Mouse (Mus musculus) lung, adult 2 months (tissue): ENCODE data around the gene Alox15. TPM values are rescaled to one million over a fixed set of nuclear protein-coding genes. Genes with fewer than 3 reads are reported as not detected.
"Not testable (repeated sequence)": the region's sequence is repeated elsewhere in the genome, so short reads cannot be mapped to it uniquely, and the experiment has no call there.

Source experiments
- DNase-seq: peaks from one replicate; pipeline ENCODE4 v3.0.0; 2022
- H3K4me1 ChIP-seq: fragments of 200-500 bp; 2 replicates; pipeline ENCODE4 v1.6.1; 2011; ENCODE audit warnings: low read length; ENCODE audit not compliant: control insufficient read depth, insufficient read depth
- H3K4me3 ChIP-seq: fragments of 200-500 bp; replicated peaks from 2 replicates; pipeline ENCODE3; 2011; ENCODE audit warnings: low read depth, mild to moderate bottlenecking, control low read depth, low read length; ENCODE audit errors: extremely low read depth
- CTCF ChIP-seq: fragments of 200-500 bp; IDR thresholded peaks from 2 replicates; pipeline ENCODE4 v1.5.1; 2011; ENCODE audit warnings: mild to moderate bottlenecking, low read length, control low read depth; ENCODE audit not compliant: insufficient read depth
- POLR2A ChIP-seq: fragments of 200-500 bp; IDR thresholded peaks from 2 replicates; pipeline ENCODE4 v1.6.1; 2011; ENCODE audit warnings: low read depth, mild to moderate bottlenecking, control low read depth, low read length, borderline replicate concordance; ENCODE audit errors: extremely low read depth
- WGBS: fragments of 180-500 bp; shearing (Covaris S2); methylation state at CpG from one replicate; pipeline ENCODE4 v1.1.7; 2018; 5-methylcytosine and 5-hydroxymethylcytosine counted together
- polyA plus RNA-seq: library from polyadenylated mRNA; depleted of rRNA; stranded (reverse); fragments of >200 nt; gene quantifications from 2 replicates; pipeline ENCODE4 v1.2.3, GENCODE M21; 2012; rRNA removed

Alox15 gene
- 4.2 and 14.2 TPM in 2 replicates for polyA plus RNA-seq

DNA sequence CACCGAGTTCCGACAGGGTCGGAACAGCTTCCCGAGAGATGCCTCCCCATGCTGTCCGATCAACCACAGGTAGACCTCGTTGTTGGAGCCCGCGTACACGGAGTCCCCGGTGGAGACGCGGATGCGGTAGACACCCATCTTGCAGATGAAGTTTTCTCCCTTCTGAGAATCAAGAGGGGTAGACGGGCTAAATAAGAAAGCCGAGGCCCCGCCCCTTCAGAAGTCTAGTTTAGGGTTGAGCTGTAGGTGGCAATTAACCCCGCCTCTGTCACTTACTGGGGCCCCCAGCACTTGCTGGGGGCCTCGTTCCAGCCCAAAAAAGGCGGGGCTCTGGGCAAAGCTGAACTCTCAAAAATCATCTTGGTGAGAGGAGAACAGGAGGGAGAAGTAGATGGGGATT lies at the start of gene Alox15:
Alox15 (minus strand) TSS at position 164 of the 400 bp plus-strand sequence.
- no peaks in the 10 kb centered on the region for H3K4me1 ChIP-seq
- no peak for TF ChIP-seq POLR2A
- no peak for TF ChIP-seq CTCF
- no peak for DNase-seq
- 1% methylated on average over 19 of the region's 19 CpGs for WGBS
- no peak within 1 kb of the TSS for H3K4me3 ChIP-seq

DNA sequence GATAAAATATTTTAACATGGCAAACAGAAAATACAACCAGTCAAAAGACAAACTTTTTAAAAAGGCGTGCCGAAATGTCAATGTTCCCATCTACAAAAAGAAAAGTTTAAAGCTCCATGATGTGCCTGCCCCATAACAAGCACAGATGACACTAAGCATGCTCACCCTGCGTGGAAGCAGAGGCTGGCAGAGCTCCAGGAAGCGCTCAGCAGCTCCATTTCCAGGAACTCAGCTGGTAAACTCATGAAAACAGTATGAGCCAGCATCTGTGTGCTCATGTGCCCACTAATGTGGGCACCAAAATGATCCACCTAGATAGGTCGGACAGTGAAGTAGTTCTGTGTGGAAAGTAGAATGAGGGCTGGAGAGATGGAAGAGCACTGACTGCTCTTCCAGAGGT lies 37.6 kb upstream of the Alox15 start:
- no peak for TF ChIP-seq POLR2A
- Histone ChIP-seq H3K4me1 (no peaks in the 10 kb centered on the region), H3K4me3 (no peak overlapping the region)
- DNase-seq = no peak
- WGBS = 68% methylated on average over 5 of the region's 5 CpGs

DNA sequence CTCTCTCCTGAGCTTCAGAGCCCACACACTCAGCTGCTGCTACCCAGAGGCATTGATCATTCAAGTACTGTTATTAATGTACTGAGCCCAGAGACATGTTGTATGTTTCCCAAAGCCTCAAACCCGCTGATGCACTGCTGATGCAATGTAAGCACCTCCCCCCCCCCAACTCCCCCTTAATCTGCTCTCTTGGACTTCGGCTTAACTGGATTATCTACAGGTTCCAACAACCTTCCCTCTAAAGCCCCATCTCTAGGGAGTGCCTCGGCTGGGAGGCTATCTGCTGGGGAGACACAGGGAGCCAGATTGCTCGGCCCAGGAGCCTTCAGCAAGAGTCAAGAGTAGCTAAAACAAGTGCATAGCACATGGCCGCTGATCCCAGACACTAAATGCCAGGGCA lies 35.6 kb upstream of the Alox15 start:
- Histone ChIP-seq H3K4me1 (no peaks in the 10 kb centered on the region), H3K4me3 (no peak overlapping the region)
- no peak for TF ChIP-seq POLR2A
- TF ChIP-seq CTCF = no peak
- WGBS = 80% methylated on average over 5 of the region's 5 CpGs
- no peak for DNase-seq

DNA sequence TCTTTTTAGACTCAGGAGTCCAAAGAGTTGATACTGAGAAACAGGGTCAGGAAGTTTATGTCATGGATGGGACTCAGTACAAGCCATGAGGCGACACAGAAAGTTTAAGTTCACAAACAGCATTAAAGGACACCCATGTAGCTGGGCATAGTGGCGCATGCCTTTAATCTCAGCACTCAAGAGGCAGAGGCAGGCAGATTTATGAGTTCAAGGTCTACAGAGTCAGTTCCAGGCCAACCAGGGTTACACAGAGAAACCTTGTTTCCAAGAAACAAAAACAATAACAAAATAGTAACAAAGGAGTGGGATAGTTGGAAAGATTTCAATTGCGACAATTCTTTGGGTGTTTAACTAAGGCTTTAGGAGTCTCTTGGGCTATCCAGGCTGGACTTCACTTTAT lies 32.3 kb upstream of the Alox15 start:
- Histone ChIP-seq H3K4me1 (no peaks in the 10 kb centered on the region), H3K4me3 (no peak overlapping the region)
- no peak for DNase-seq
- no peak for TF ChIP-seq CTCF
- no peak for TF ChIP-seq POLR2A
- 61% methylated on average over 3 of the region's 3 CpGs for WGBS

DNA sequence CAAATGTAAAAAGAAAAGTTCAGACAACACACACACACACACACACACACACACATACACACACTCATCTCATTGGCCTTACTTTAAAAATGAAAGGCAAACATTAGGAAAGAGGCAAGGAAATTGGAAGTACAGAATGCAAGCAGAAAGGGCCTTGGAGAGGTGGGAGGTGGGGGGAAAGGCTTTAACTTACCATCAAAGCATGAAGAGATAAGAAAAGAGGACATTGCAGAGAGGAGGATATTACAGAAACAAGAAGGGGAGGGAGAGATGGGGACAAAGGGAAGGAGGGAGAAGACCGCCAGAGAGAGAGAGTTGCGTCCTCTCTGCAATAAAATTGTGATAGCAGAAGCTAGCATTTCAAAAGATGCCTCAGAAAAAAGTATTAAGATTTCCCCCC lies 29.5 kb upstream of the Alox15 start:
- H3K4me3 ChIP-seq = no peak overlapping the region
- DNase-seq = no peak
- no peaks in the 10 kb centered on the region for H3K4me1 ChIP-seq
- no peak for TF ChIP-seq CTCF
- TF ChIP-seq POLR2A = no peak
- 81% methylated on average over 2 of the region's 2 CpGs for WGBS

DNA sequence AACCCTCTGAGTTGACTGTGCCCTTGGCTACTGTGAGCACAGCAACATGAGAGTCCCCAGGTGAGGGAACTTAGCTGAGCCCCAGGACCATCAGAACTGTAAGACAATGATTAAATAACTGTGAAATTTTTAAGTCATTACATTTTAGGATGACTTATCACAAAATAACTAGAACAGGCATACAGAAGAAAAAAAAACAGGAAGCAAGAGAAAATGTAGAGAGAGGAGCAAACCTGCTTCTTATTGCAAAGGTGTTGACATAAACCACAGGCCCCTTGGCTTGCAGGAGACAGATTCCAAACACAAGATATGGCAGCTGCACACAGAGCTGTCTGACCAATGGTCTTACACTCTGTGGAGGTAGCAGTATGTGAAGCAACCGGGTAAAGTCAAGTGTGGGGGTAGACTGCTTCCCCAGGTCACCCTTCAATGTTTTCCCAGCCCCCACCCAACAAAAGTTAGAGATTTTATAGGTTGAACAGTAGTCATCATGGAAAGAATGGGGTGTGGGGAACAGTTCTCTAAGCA lies 28.7 kb upstream of the Alox15 start:
- no peak for DNase-seq
- Histone ChIP-seq H3K4me3 (no peak overlapping the region), H3K4me1 (no peaks in the 10 kb centered on the region)
- TF ChIP-seq CTCF (no peak), POLR2A (no peak)
- 36% methylated on average over 1 of the region's 1 CpGs for WGBS

DNA sequence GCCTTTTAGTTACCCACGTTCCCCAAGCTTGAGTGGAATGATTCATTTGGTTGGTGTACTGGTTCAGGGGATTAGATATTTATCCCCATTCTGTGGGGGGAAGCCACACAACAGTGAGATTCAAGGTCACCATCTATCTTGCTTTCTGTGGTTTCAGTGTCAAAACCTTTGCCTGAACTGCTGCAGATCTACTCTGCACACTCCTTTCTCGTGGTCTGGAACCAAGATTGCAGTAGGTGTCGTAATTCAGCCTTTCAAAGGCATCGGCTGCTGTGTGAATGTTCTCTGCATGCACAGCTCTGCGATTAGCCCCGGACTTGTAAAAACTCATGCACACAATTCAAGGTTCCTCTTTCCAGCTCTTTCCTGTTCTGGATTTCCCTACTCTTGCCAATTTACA lies 24.2 kb upstream of the Alox15 start:
- no peak for DNase-seq
- H3K4me3 ChIP-seq = no peak overlapping the region
- no peaks in the 10 kb centered on the region for H3K4me1 ChIP-seq
- TF ChIP-seq POLR2A = no peak
- TF ChIP-seq CTCF = no peak
- 58% methylated on average over 6 of the region's 6 CpGs for WGBS

DNA sequence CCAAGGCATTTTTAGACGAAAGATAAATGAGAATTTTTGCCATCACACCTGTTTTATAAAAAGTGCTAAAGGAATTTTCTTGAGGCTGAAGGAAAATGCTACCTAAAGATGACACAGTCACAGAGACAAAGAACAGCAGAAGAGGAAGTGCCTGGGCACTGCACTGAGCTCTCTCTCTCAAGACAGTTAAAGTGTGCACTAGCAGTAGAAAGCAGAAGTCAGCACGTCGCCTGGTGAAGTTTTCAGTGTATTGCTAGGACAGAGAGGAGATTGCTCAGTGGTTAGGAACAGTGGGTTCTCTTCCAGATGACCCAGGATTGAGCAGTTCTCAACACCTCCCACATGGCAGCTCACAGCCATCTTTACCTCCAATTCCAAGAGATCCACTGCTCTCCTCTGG lies 22.5 kb upstream of the Alox15 start:
- no peak overlapping the region for H3K4me3 ChIP-seq
- DNase-seq = no peak
- TF ChIP-seq POLR2A (no peak), CTCF (no peak)
- WGBS = 65% methylated on average over 3 of the region's 3 CpGs
- no peaks in the 10 kb centered on the region for H3K4me1 ChIP-seq

DNA sequence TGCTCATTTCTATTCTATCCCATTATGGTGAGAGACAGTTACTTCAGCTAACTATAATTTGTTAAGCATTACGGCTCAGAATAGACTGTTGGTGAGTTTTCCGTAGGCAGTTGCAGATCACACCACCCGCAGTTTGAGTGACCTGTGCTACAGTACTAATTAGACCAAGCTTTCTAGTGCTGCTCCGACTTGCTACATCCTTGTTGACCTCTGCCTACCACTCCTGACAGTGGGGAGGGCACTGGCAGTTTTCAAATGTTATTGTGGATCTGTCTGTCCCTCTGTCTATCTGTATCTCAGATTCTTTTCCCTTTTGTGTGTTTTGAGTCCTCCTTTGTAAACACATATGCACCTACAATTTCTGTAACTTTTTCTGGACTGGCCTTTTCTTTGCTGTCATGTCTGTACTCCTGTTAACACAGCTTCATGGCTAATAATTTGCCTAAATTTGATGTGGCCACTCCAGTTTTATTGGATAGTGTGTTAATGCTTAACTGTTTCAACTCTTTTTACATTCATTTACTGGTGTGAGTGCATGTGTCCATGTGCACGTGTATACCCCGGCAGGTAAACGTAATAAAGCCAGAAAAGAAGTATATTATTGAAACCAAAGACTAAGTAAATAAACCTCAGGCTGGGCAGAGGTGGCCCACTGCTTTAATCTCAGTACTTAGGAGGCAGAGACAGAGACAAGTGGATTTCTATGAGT lies 21.2 kb upstream of the Alox15 start:
- no peaks in the 10 kb centered on the region for H3K4me1 ChIP-seq
- WGBS = 56% methylated on average over 7 of the region's 7 CpGs
- no peak for DNase-seq
- no peak for TF ChIP-seq CTCF
- TF ChIP-seq POLR2A = no peak
- no peak overlapping the region for H3K4me3 ChIP-seq

DNA sequence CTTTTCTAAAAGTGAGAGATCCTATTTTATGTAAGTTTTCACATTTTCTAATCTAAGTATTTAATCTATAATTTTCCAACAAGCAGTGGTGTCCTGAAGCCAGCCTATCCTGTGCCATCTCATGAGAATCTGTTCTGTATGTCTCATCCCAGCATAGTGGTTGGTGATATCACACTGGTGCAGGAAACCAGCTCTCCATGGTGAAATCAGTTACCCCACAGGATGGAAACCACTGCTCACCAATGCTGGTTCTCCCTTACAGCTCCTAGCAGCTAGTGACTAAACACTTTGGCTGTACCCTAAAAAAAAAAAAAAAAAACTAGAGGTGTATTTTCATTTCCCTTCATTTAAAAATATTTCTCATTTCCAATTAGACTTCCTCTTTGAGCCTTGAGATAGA lies 20.6 kb upstream of the Alox15 start:
- Histone ChIP-seq H3K4me1 (no peaks in the 10 kb centered on the region), H3K4me3 (no peak overlapping the region)
- no peak for DNase-seq
- TF ChIP-seq CTCF (no peak), POLR2A (no peak)

DNA sequence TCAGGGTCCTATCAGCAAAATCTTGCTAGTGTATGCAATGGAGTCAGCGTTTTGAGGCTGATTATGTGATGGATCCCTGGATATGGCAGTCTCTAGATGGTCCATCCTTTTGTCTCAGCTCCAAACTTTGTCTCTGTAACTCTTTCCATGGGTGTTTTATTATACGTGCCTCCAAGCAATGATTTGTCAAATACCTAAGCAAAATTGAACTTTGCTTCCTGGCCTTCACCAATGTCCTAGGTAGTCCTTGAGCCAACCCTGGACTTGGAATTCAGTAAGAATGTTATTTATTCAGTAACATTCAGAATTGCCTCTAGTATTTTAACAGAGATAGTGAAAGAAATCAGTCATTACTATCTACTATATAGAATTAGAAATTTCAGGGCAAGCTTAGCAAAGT lies 16.8 kb upstream of the Alox15 start:
- H3K4me1 ChIP-seq = not testable (repeated sequence)
- 81% methylated on average over 2 of the region's 2 CpGs for WGBS

DNA sequence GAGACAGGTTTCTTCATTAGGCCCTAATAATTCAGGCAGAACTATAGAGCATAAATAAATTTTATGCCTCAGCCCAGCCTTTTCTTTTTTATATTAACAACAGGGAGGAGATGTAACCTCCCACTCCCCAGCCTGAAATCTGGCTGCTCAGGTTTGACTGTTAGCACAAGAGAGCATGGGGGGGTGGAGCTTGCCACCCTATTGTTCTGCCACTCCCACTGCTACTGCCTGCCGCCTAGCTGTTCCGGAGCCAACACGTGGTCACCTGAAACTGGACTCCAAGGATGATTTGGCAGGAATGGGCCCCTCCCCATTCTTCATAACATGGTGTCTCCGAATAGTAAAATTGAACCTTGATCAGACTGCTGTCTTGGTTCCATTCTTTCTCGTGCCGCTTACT lies 15.9 kb upstream of the Alox15 start:
- not testable (repeated sequence) for DNase-seq, H3K4me1 ChIP-seq, H3K4me3 ChIP-seq
- WGBS = 79% methylated on average over 6 of the region's 6 CpGs

More for the DNA sequence above, 16.8 kb upstream of the Alox15 start:
- not testable (repeated sequence) for H3K4me3 ChIP-seq, DNase-seq
